Mouse (Mus musculus): ENCODE measurements at regions not wholly inside any gene's neighbourhood (a gene's known extent, or its start where the extent isn't known, plus 50 kb on each side); places are given as distances from the start of the nearest gene placed in this dataset.

DNA sequence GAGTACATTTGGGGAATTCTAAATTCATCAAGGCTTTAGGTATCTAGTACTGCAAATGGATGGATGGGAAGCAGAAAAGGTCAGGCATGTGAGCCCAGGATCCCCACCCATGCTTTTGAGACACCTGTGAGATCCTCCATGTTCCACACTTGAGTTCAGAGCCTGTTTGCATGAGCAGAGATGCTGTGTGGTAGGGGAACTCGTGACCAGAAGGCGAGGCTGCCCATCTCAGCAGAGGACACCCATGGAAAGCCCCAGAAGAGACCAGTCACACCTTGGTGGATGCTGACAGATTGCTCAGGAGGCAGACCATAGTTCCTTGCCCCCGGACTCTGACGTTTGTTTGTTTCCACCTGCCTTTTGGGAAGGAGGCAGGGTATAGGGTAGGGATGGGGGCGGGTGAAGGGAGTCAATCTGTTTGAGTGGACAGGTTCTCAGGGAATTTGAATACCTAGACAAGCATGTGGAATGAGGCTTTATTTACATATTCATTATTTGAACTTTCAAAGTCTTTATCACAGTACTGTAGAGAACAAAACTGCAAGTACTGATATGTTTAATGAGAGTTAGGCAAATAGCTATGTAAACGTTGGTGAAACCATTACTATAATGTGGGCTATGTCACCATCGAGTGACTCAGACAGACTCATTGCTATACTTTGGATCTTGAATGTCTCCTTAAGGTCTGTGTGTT lies 278.5 kb downstream of the Dhx35 start:
- Histone ChIP-seq H3K4me3 (no peak overlapping the region), H3K9ac (no peak overlapping the region), H3K27ac (no peak overlapping the region), H3K4me2 (no peak overlapping the region), H3K27me3 (0 out of 2 replicates have a peak, but pooled peaks cover 4% of the 10 kb centered on the region), H3K9me3 (no peaks in the 10 kb centered on the region), H3K36me3 (no peaks in the 10 kb centered on the region), H3K4me1 (peaks cover 7% of the 10 kb centered on the region)
- 82% methylated on average over 7 of the region's 7 CpGs for WGBS
- no peak for ATAC-seq (ENCODE audit: insufficient number of reproducible peaks, low FRiP score, low TSS enrichment, low read depth)

DNA sequence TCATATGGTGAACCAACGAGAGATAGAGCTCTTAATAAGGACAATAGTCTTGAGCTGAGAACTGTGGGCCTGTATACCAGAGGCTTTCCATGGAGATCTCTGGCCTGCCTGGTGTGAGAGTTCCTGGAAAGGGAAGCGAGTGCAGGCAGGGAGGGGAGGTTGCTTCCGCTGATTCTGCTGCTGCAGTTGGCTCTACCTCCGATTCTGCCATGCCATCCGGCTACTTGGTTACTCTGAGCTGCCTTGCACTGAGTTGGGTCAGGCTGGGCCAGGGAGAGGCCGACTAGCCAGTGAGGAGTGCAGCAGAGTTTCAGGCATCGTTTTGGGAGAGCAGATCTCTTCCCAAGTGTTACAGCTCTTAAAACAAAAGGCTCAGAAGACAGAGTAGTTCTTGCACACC lies 285.2 kb downstream of the Dhx35 start:
- Histone ChIP-seq H3K9ac (no peak overlapping the region), H3K36me3 (no peaks in the 10 kb centered on the region), H3K9me3 (no peaks in the 10 kb centered on the region), H3K4me1 (no peaks in the 10 kb centered on the region), H3K27me3 (0 out of 2 replicates have a peak, but pooled peaks cover 4% of the 10 kb centered on the region), H3K4me2 (no peak overlapping the region), H3K4me3 (no peak overlapping the region), H3K27ac (no peak overlapping the region)
- no peak for ATAC-seq (ENCODE audit: insufficient number of reproducible peaks, low FRiP score, low TSS enrichment, low read depth)
- WGBS: 71% methylated on average over 7 of the region's 7 CpGs

GRCm38 (mm10) chr2:159080784-159081544 lies 286.4 kb downstream of the Dhx35 start:
- Histone ChIP-seq H3K27ac (no peak overlapping the region), H3K4me3 (no peak overlapping the region), H3K36me3 (no peaks in the 10 kb centered on the region), H3K9ac (no peak overlapping the region), H3K9me3 (no peaks in the 10 kb centered on the region), H3K27me3 (no peaks in the 10 kb centered on the region), H3K4me2 (no peak overlapping the region), H3K4me1 (no peaks in the 10 kb centered on the region)
- 91% methylated on average over 19 of the region's 19 CpGs for WGBS
- ATAC-seq (ENCODE audit: insufficient number of reproducible peaks, low FRiP score, low TSS enrichment, low read depth): no peak

GRCm38 (mm10) chr2:159086836-159087235 lies 292.2 kb downstream of the Dhx35 start:
- Histone ChIP-seq H3K4me3 (no peak overlapping the region), H3K4me2 (no peak overlapping the region), H3K27me3 (no peaks in the 10 kb centered on the region), H3K36me3 (no peaks in the 10 kb centered on the region), H3K9ac (no peak overlapping the region), H3K9me3 (no peaks in the 10 kb centered on the region), H3K27ac (no peak overlapping the region), H3K4me1 (no peaks in the 10 kb centered on the region)
- ATAC-seq (ENCODE audit: insufficient number of reproducible peaks, low FRiP score, low TSS enrichment, low read depth): no peak
- WGBS: 74% methylated on average over 2 of the region's 2 CpGs

DNA sequence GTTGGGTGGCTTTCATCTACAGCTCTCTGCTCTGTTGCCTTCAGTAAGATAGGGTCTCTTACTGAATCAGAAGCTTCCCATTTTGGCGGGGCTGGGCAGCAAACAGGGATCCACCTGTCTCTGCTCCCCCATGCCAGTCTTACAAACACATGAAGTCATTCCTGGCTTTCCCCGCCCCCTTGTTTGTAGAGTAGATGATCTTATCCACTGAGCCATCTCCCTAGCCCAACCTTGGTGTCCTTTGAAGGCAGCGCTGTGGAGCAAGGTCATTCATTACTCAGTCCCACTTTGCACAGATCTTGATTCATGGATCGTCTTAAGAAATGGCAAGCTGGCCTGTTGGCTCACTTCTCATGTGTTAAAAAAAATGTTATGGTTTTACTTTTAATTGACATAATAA lies 293.6 kb downstream of the Dhx35 start:
- Histone ChIP-seq H3K4me1 (no peaks in the 10 kb centered on the region), H3K9ac (no peak overlapping the region)
- 84% methylated on average over 4 of the region's 4 CpGs for WGBS

DNA sequence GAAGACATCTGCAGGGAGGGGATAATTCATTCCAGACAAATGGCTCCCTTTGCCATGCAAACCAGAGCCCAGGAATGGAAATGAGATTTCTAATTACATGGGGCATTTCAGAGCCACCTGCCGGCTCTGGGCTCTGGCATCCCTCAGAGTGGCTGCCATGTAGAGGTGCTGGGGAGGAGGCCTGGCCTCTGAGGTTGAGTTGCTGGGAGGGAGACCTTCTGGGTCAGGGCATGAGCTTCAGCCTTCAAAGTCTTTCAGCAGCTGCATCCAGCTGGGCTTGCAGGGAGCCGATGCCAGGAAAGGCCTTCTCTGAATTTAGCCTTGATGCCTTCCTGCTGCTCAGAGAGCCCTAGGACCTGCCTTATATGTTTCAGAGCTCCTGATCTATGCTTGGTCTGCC lies 302.1 kb downstream of the Dhx35 start:
- Histone ChIP-seq H3K4me1 (peaks cover 13% of the 10 kb centered on the region), H3K4me3 (no peak overlapping the region), H3K27me3 (no peaks in the 10 kb centered on the region), H3K9me3 (no peaks in the 10 kb centered on the region), H3K4me2 (no peak overlapping the region), H3K9ac (no peak overlapping the region), H3K27ac (no peak overlapping the region; the same call in 1 of the 2 replicates), H3K36me3 (no peaks in the 10 kb centered on the region)
- WGBS: 15% methylated on average over 2 of the region's 2 CpGs
- ATAC-seq (ENCODE audit: insufficient number of reproducible peaks, low FRiP score, low TSS enrichment, low read depth): no peak

More for the DNA sequence above, 293.6 kb downstream of the Dhx35 start:
- Histone ChIP-seq H3K36me3 (no peaks in the 10 kb centered on the region), H3K27ac (no peak overlapping the region), H3K4me3 (no peak overlapping the region), H3K27me3 (no peaks in the 10 kb centered on the region), H3K4me2 (no peak overlapping the region), H3K9me3 (no peaks in the 10 kb centered on the region)
- no peak for ATAC-seq (ENCODE audit: insufficient number of reproducible peaks, low FRiP score, low TSS enrichment, low read depth)

DNA sequence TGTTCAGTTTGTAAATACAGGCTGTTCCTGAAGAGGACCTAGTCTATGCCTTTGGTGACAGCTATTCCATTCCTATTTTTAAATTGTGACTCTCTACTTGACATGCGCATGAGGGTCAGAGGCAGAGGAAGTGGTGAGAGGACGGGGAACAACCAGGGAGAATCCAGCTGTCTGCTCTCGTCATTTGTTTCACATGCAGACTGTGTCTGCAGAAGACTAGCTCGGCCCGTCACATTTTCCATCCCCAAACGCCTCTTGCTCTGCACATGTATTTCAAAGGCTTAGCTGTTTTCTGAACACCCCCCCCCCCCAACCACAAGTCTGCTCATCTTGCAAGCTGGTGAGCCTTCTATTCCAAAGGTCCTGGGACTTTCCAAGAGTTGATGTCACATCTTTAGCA lies 339.4 kb downstream of the Dhx35 start:
- no peak overlapping the region for H3K4me3 ChIP-seq
- H3K4me1 ChIP-seq: no peaks in the 10 kb centered on the region
- no peaks in the 10 kb centered on the region for H3K9me3 ChIP-seq
- no peak overlapping the region for H3K9ac ChIP-seq
- no peaks in the 10 kb centered on the region for H3K27me3 ChIP-seq
- no peak overlapping the region for H3K4me2 ChIP-seq
- H3K36me3 ChIP-seq: no peaks in the 10 kb centered on the region
- no peak for ATAC-seq (ENCODE audit: insufficient number of reproducible peaks, low FRiP score, low TSS enrichment, low read depth)
- WGBS: 75% methylated on average over 6 of the region's 6 CpGs
- H3K27ac ChIP-seq: no peak overlapping the region

DNA sequence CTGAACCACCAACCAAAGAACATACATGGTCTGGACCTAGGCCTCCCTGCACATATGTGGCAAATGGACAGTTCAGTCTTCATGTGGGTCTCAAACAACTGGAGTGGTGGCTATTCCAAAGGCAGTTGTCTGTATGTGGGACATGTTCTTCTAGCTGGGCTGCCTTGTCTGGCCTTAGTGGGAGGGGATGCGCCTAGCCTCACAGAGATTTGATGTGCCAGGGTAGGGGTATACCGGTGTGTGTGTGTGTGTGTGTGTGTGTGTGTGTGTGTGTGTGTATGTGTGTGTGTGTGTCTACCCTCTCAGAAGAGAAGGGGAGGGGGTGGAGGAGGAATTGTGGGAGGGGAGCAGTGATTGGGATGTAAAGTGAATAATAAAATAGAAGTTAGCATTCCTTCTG lies 344.0 kb downstream of the Dhx35 start:
- H3K9me3 ChIP-seq: no peaks in the 10 kb centered on the region
- no peaks in the 10 kb centered on the region for H3K4me1 ChIP-seq
- no peak overlapping the region for H3K9ac ChIP-seq
- H3K27me3 ChIP-seq: no peaks in the 10 kb centered on the region
- WGBS: 95% methylated on average over 2 of the region's 2 CpGs
- H3K4me3 ChIP-seq: no peak overlapping the region
- no peak for ATAC-seq (ENCODE audit: insufficient number of reproducible peaks, low FRiP score, low TSS enrichment, low read depth)
- H3K4me2 ChIP-seq: no peak overlapping the region
- H3K36me3 ChIP-seq: no peaks in the 10 kb centered on the region
- no peak overlapping the region for H3K27ac ChIP-seq

- Histone ChIP-seq H3K27me3 (no peaks in the 10 kb centered on the region), H3K27ac (no peak overlapping the region), H3K9ac (no peak overlapping the region), H3K4me3 (no peak overlapping the region), H3K4me1 (no peaks in the 10 kb centered on the region), H3K4me2 (no peak overlapping the region), H3K9me3 (no peaks in the 10 kb centered on the region), H3K36me3 (no peaks in the 10 kb centered on the region)
- 85% methylated on average over 6 of the region's 6 CpGs for WGBS
- no peak for ATAC-seq (ENCODE audit: insufficient number of reproducible peaks, low FRiP score, low TSS enrichment, low read depth)
These were observed 351.4 kb downstream of the Dhx35 start for GRCm38 (mm10) chr2:159145980-159146379.

GRCm38 (mm10) chr2:159163985-159164384 lies 369.4 kb downstream of the Dhx35 start:
- H3K4me1 ChIP-seq: no peaks in the 10 kb centered on the region
- no peaks in the 10 kb centered on the region for H3K9me3 ChIP-seq
- no peak overlapping the region for H3K9ac ChIP-seq
- no peak overlapping the region for H3K4me3 ChIP-seq
- no peak for ATAC-seq (ENCODE audit: insufficient number of reproducible peaks, low FRiP score, low TSS enrichment, low read depth)
- WGBS: 40% methylated on average over 7 of the region's 7 CpGs
- H3K36me3 ChIP-seq: no peaks in the 10 kb centered on the region
- no peak overlapping the region for H3K4me2 ChIP-seq
- no peak overlapping the region for H3K27ac ChIP-seq
- no peaks in the 10 kb centered on the region for H3K27me3 ChIP-seq

DNA sequence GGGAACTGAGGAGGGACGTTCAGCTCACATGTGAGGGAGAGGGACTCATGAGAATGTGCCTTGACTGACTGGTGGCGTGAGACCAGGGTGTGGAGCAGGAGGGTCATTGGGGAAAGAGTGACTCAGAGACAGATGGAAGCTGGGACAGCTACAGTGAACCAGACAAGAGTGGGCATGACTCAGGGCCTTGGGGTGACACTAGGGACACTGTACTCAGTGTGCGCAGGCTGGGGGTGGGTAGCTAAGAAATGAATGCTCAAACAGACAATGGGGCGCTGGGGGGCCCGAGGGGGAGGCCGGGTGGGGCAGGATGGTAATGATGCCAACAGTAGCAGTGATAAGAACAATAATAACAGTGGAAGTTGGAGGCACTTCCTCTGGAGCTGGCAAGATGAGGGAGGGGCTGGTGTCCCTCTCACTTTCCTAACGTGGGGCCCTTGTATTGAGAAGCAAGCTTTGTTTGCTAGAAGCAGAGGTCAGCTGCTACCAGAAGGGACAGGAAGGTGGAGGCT lies 374.0 kb downstream of the Dhx35 start:
- ATAC-seq (ENCODE audit: insufficient number of reproducible peaks, low FRiP score, low TSS enrichment, low read depth): no peak

DNA sequence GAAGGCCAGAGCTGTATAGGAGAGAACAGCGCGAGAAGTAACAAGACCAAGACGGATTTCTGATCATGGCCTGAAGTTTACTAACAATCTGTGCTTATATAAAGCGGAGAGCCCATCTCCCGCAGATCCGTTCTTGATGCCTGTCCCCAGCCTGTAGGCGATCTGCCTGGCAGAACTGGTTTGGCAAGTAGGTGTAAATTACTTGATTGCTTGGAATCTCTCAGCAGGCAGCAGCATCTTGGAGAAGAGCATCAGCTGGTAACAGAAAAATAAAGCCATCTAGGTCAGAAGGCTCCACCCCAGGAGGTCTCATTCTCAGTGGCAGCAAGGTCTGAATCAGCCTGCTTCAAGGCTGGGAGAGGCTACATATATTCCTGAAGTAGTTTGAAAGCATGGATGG lies 401.5 kb downstream of the Dhx35 start:
- no peaks in the 10 kb centered on the region for H3K27me3 ChIP-seq
- no peak for ATAC-seq (ENCODE audit: insufficient number of reproducible peaks, low FRiP score, low TSS enrichment, low read depth)
- 30% methylated on average over 7 of the region's 7 CpGs for WGBS
- H3K27ac ChIP-seq: no peak overlapping the region
- H3K4me3 ChIP-seq: no peak overlapping the region
- no peak overlapping the region for H3K9ac ChIP-seq
- no peak overlapping the region for H3K4me2 ChIP-seq
- no peaks in the 10 kb centered on the region for H3K4me1 ChIP-seq
- no peaks in the 10 kb centered on the region for H3K36me3 ChIP-seq
- H3K9me3 ChIP-seq: no peaks in the 10 kb centered on the region

More for the DNA sequence above, 374.0 kb downstream of the Dhx35 start:
- 67% methylated on average over 7 of the region's 7 CpGs for WGBS
- H3K36me3 ChIP-seq: no peaks in the 10 kb centered on the region
- no peak overlapping the region for H3K27ac ChIP-seq
- no peaks in the 10 kb centered on the region for H3K27me3 ChIP-seq
- H3K4me1 ChIP-seq: no peaks in the 10 kb centered on the region
- H3K4me3 ChIP-seq: no peak overlapping the region
- H3K4me2 ChIP-seq: no peak overlapping the region
- no peaks in the 10 kb centered on the region for H3K9me3 ChIP-seq
- H3K9ac ChIP-seq: no peak overlapping the region
